18 mouse cellular contexts compared by ENCODE assay signal in the genomic region with DNA sequence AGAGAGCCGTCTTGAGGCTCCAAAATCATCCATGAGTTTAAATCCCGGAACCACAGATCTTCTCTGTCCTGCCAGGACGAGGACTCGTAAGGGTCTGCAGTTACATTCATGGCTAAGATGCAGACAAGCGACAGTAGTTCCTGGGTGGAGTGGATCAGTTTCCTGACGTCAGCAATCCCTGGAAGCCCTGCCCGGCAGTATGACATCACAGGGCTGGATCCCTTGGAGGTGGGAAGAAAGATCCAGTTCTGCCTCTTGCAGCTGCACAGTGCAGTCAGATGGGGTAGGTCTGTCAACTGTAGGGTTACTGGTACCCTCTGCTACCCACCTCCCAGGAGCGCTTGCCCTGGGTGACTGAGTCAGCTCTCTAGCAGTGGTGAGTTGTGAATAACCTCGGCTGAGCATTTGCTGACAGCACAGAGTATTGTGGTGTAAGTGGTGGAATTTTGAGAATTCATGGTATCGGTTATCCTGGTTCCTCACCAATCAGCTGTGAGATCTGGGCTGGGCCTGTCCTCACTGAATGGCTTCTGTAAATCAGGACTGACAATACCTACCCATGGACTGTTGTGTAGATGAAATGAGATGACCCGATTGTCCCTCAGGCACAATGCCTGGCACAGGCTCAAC. TPM values are rescaled to one million over a fixed set of nuclear protein-coding genes. Genes with fewer than 3 reads are reported as not detected.
DNase-seq lines count a peak whose midpoint lies in the region; ATAC-seq and TF ChIP-seq lines count a peak whose summit lies in the region.
"Had no signal": no experiment of that assay in that cellular context is flagged by ENCODE, and none has a peak within 500 bp of the region (broad histone marks: within the 10 kb centered on the region; RNA-seq: fewer than 3 reads in every experiment).

No protein-coding gene starts in this region.

- no peaks in the 10 kb centered on the region for H3K79me2 ChIP-seq in C2C12 (ENCODE audit: control insufficient read depth, insufficient read depth)

- no peaks in the 10 kb centered on the region for H3K27me3 ChIP-seq in C2C12 (ENCODE audit: control insufficient read depth, insufficient read depth, insufficient read length)
- no peaks in the 10 kb centered on the region for H3K27me3 ChIP-seq in ES-Bruce4 (ENCODE audit: control insufficient read depth, insufficient read depth, low read length, poor library complexity, severe bottlenecking)
- no peaks in the 10 kb centered on the region for H3K27me3 ChIP-seq in embryonic facial prominence, embryonic 15.5 days
- no peaks in the 10 kb centered on the region for H3K27me3 ChIP-seq in stomach, embryonic 14.5 days (ENCODE audit: control insufficient read depth, insufficient read depth, low read length)
- H3K27me3 ChIP-seq: forebrain, embryonic 15.5 days; lung, embryonic 15.5 days had no signal

- no peaks in the 10 kb centered on the region for H3K79me3 ChIP-seq in C2C12 (ENCODE audit: low read depth)

- H3K4me3 ChIP-seq in C2C12 (ENCODE audit: insufficient read depth, poor library complexity, severe bottlenecking) (no peak overlapping the region), ES-Bruce4 (ENCODE audit: low read depth, low read length) (no peak overlapping the region)
- no peak overlapping the region for H3K4me3 ChIP-seq in embryonic facial prominence, embryonic 15.5 days (replicated peaks)
- no peak overlapping the region for H3K4me3 ChIP-seq in stomach, embryonic 14.5 days (ENCODE audit: low read depth, low read length)
- H3K4me3 ChIP-seq: forebrain, embryonic 15.5 days; heart, embryonic 15.5 days; layer of hippocampus, adult 2 months; liver, embryonic 13.5 days; lung, embryonic 15.5 days; megakaryocyte, embryonic 14.5 days had no signal

- peak; percentile 34; the same call in 1 of the 2 replicates for ATAC-seq in embryonic facial prominence, embryonic 15.5 days (ENCODE audit: insufficient number of reproducible peaks, low FRiP score, low TSS enrichment, low read depth)
- peak; percentile 48; the same call in 1 of the 2 replicates for ATAC-seq in stomach, embryonic 14.5 days (ENCODE audit: insufficient number of reproducible peaks, insufficient read depth, low FRiP score, low read depth)
- ATAC-seq: forebrain, embryonic 15.5 days had no signal

- H3K4me2 ChIP-seq in embryonic facial prominence, embryonic 15.5 days (replicated peaks): no peak overlapping the region
- no peak overlapping the region for H3K4me2 ChIP-seq in stomach, embryonic 14.5 days (replicated peaks; ENCODE audit: low read depth, low read length)
- H3K4me2 ChIP-seq: forebrain, embryonic 15.5 days; heart, embryonic 15.5 days; liver, embryonic 13.5 days; lung, embryonic 15.5 days had no signal

- H3K9me3 ChIP-seq in ES-Bruce4 (replicated peaks; ENCODE audit: control insufficient read depth, insufficient read depth, low read length, poor library complexity, severe bottlenecking): no peaks in the 10 kb centered on the region
- H3K9me3 ChIP-seq in embryonic facial prominence, embryonic 15.5 days (replicated peaks): no peaks in the 10 kb centered on the region
- no peaks in the 10 kb centered on the region for H3K9me3 ChIP-seq in stomach, embryonic 14.5 days (ENCODE audit: control insufficient read depth, low read depth, low read length)
- H3K9me3 ChIP-seq: forebrain, embryonic 15.5 days; heart, embryonic 15.5 days; liver, embryonic 13.5 days; lung, embryonic 15.5 days; megakaryocyte, embryonic 14.5 days had no signal

- WGBS in embryonic facial prominence, embryonic 15.5 days: 52% methylated on average over 11 of the region's 11 CpGs
- 56% methylated on average over 11 of the region's 11 CpGs for WGBS in stomach, embryonic 14.5 days

- H3K36me3 ChIP-seq in C2C12 (ENCODE audit: control insufficient read depth, insufficient read depth) (no peaks in the 10 kb centered on the region), ES-Bruce4 (ENCODE audit: control insufficient read depth, insufficient read depth, low read length, poor library complexity, severe bottlenecking) (no peaks in the 10 kb centered on the region)
- no peaks in the 10 kb centered on the region for H3K36me3 ChIP-seq in embryonic facial prominence, embryonic 15.5 days
- no peaks in the 10 kb centered on the region for H3K36me3 ChIP-seq in stomach, embryonic 14.5 days (ENCODE audit: control insufficient read depth, insufficient read depth, low read length)
- H3K36me3 ChIP-seq: forebrain, embryonic 15.5 days; heart, embryonic 15.5 days; liver, embryonic 13.5 days; lung, embryonic 15.5 days had no signal

- no peak overlapping the region for H3K9ac ChIP-seq in ES-Bruce4 (ENCODE audit: low read depth, poor library complexity, severe bottlenecking)
- H3K9ac ChIP-seq in embryonic facial prominence, embryonic 15.5 days: no peak overlapping the region
- H3K9ac ChIP-seq in stomach, embryonic 14.5 days (replicated peaks; ENCODE audit: low read depth, low read length): no peak overlapping the region
- H3K9ac ChIP-seq: forebrain, embryonic 15.5 days; heart, embryonic 15.5 days; liver, embryonic 13.5 days; lung, embryonic 15.5 days had no signal

- H3ac ChIP-seq in C2C12 (ENCODE audit: control insufficient read depth, insufficient read length, low read depth): peak overlapping the region; percentile 33

- H3K4me1 ChIP-seq in ES-Bruce4 (ENCODE audit: control insufficient read depth, insufficient read depth, low read length): peaks cover 20% of the 10 kb centered on the region
- peaks cover 9% of the 10 kb centered on the region; the same call in 1 of the 2 replicates for H3K4me1 ChIP-seq in embryonic facial prominence, embryonic 15.5 days
- 0 out of 2 replicates have a peak, but pooled peaks cover 5% of the 10 kb centered on the region for H3K4me1 ChIP-seq in stomach, embryonic 14.5 days (ENCODE audit: control insufficient read depth, insufficient read depth, low read length)
- H3K4me1 ChIP-seq: lung, embryonic 15.5 days had no signal

- TF ChIP-seq POLR2A in ES-Bruce4 (IDR thresholded peaks at IDR 0.05; ENCODE audit: insufficient read depth, low read length): no peak

- TF ChIP-seq CTCF in C2C12 (IDR thresholded peaks at IDR 0.05; ENCODE audit: control insufficient read depth, insufficient read depth, insufficient read length) (no peak), ES-Bruce4 (IDR thresholded peaks at IDR 0.05; ENCODE audit: low read depth, low read length) (no peak)

- H3K27ac ChIP-seq in ES-Bruce4 (ENCODE audit: insufficient read depth, low read length): 0 out of 2 replicates have a peak overlapping the region, but pooled peaks have one; percentile 1
- peak overlapping the region; percentile 30; the same call in 1 of the 2 replicates for H3K27ac ChIP-seq in embryonic facial prominence, embryonic 15.5 days (replicated peaks)
- peak overlapping the region; percentile 44; the same call in 1 of the 2 replicates for H3K27ac ChIP-seq in stomach, embryonic 14.5 days (ENCODE audit: low read length)
- H3K27ac ChIP-seq: forebrain, embryonic 15.5 days; heart, embryonic 15.5 days; kidney, postnatal 0 days; layer of hippocampus, adult 2 months; liver, embryonic 13.5 days; lung, embryonic 15.5 days had no signal

- DNase-seq in c-Kit-positive CD71-positive TER-119-positive erythroid progenitor cells, embryonic 14.5 days (ENCODE audit: low spot score): no peak
- DNase-seq in urinary bladder, postnatal 36 days (ENCODE audit: low spot score in 2 of 2): no peak
- DNase-seq in retina, postnatal 1 day: no peak
- DNase-seq: cerebellum, adult 11-12 months; cerebellum, postnatal 36 days; liver, embryonic 13.5 days; thymus, adult 18-20 months had no signal

- TF ChIP-seq EP300 in ES-Bruce4 (IDR thresholded peaks at IDR 0.05; ENCODE audit: insufficient read depth, low read depth, low read length): no peak

TF ChIP-seq in C2C12, 6 proteins besides CTCF, POLR2A, EP300 and RAD21:
- TF ChIP-seq MYOG (IDR thresholded peaks at IDR 0.05; ENCODE audit: control insufficient read depth, extremely low read depth, insufficient read length): no peak
- peak; percentile 1 for TF ChIP-seq MYOD1 (IDR thresholded peaks at IDR 0.05; ENCODE audit: control insufficient read depth, insufficient read length, low read depth)

RNA-seq across cellular contexts. Expression of gene Gpr37l1, which starts 16.6 kb away (rescaled TPM):
- polyA plus RNA-seq in C2C12 (2012; fragmentation: generic; extraction: Trizol) (not detected), ES-Bruce4 (2011; ENCODE audit: insufficient read depth, insufficient read length, low read depth, missing spikeins) (not detected in 2 replicates)
- polyA plus RNA-seq in embryonic facial prominence, embryonic 15.5 days (2015; fragmentation: Nextera tagmentation; extraction: Ambion mirVana): 0.16 TPM in 1 of 2 replicates, not detected in the other
- polyA plus RNA-seq in stomach, embryonic 14.5 days (2014; fragmentation: Nextera tagmentation; extraction: Ambion mirVana): 0.69 and 0.71 TPM in 2 replicates
- polyA plus RNA-seq: heart, embryonic 15.5 days; kidney, postnatal 0 days; liver, embryonic 13.5 days; neural tube, embryonic 11.5 days had no signal

RNA-seq across cellular contexts. Expression of gene Arl8a, which starts 37.4 kb away (rescaled TPM):
- polyA plus RNA-seq in C2C12 (2012; fragmentation: generic; extraction: Trizol) (51.4 TPM), ES-Bruce4 (2011; ENCODE audit: insufficient read depth, insufficient read length, low read depth, missing spikeins) (94.4 and 106 TPM in 2 replicates)
- 77.8 and 85.7 TPM in 2 replicates for polyA plus RNA-seq in embryonic facial prominence, embryonic 15.5 days (2015; fragmentation: Nextera tagmentation; extraction: Ambion mirVana)
- polyA plus RNA-seq in stomach, embryonic 14.5 days (2014; fragmentation: Nextera tagmentation; extraction: Ambion mirVana): 55.5 and 57.4 TPM in 2 replicates

RNA-seq across cellular contexts. Expression of gene Ptpn7, which starts 51.6 kb away (rescaled TPM):
- polyA plus RNA-seq in C2C12 (2012; fragmentation: generic; extraction: Trizol) (0.80 TPM), ES-Bruce4 (2011; ENCODE audit: insufficient read depth, insufficient read length, low read depth, missing spikeins) (1.5 and 1.8 TPM in 2 replicates)
- 2.6 and 2.8 TPM in 2 replicates for polyA plus RNA-seq in embryonic facial prominence, embryonic 15.5 days (2015; fragmentation: Nextera tagmentation; extraction: Ambion mirVana)
- polyA plus RNA-seq in stomach, embryonic 14.5 days (2014; fragmentation: Nextera tagmentation; extraction: Ambion mirVana): 1.1 and 1.2 TPM in 2 replicates
